Mouse (Mus musculus): ENCODE data around the gene Tsku. TPM values are rescaled to one million over a fixed set of nuclear protein-coding genes. Genes with fewer than 3 reads are reported as not detected.

Tsku gene
- polyA plus RNA-seq, 1 experiment, result 55.0 TPM

DNA sequence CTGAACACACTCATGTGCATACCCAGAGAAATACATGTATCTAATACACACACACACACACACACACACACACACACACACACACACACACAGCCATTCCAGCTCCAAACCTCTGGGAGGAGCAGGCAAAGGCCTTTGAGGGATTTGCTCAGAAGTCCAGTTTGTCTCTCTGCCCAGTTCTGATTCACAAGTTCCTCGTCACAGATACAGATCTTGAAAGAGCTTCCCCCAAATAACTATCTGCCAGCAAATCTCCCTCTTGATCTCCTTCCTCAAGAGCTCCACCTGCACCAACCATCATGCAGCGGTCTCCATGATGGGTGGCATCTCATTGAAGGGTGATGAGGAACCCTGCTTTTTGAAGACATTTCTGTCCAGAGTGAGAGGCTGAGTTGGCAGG lies 29.4 kb upstream of the Tsku start:
- Histone ChIP-seq H3K36me3 (ENCODE audit: control insufficient read depth, insufficient read depth, low read length) (no peaks in the 10 kb centered on the region), H3K4me3 (ENCODE audit: low read depth, low read length) (no peak overlapping the region), H3K27me3 (ENCODE audit: control insufficient read depth, insufficient read depth, low read length) (no peaks in the 10 kb centered on the region), H3K4me1 (ENCODE audit: control insufficient read depth, insufficient read depth, insufficient read length, low read length) (peaks cover 27% of the 10 kb centered on the region), H3K27ac (ENCODE audit: insufficient read depth, low read depth, low read length) (no peak overlapping the region)
- no peak for TF ChIP-seq POLR2A (IDR thresholded peaks at IDR 0.05; ENCODE audit: low read depth, low read length)
- 73% methylated on average over 2 of the region's 2 CpGs for WGBS

DNA sequence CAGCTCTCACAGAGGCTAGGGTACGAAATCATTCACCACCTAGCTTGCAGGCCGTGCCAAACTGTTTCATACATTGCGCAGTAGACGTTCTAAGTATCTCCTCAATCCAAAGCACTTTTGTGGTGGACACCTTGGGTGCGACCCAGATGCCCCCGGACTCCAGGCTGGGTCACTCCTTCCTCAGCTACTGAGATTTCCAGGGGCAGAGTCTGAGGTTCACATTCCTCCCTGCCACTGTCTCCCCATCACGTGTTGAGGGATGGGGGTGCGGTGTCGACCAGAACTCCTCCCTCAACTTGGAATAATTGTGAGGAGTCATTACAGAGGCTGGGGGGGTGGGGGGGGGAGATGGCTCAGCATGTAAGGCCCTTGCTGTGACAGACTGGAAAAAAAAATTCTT lies 28.5 kb upstream of the Tsku start:
- H3K27ac ChIP-seq (ENCODE audit: insufficient read depth, low read depth, low read length), result no peak overlapping the region
- no peaks in the 10 kb centered on the region for H3K27me3 ChIP-seq (ENCODE audit: control insufficient read depth, insufficient read depth, low read length)
- H3K36me3 ChIP-seq (ENCODE audit: control insufficient read depth, insufficient read depth, low read length), result no peaks in the 10 kb centered on the region
- peaks cover 32% of the 10 kb centered on the region for H3K4me1 ChIP-seq (ENCODE audit: control insufficient read depth, insufficient read depth, insufficient read length, low read length)
- TF ChIP-seq CTCF (IDR thresholded peaks at IDR 0.05; ENCODE audit: extremely low read depth, insufficient read length, insufficient replicate concordance, low read depth, low read length) (no peak), POLR2A (IDR thresholded peaks at IDR 0.05; ENCODE audit: low read depth, low read length) (no peak)
- 85% methylated on average over 9 of the region's 9 CpGs for WGBS
- no peak overlapping the region for H3K4me3 ChIP-seq (ENCODE audit: low read depth, low read length)

DNA sequence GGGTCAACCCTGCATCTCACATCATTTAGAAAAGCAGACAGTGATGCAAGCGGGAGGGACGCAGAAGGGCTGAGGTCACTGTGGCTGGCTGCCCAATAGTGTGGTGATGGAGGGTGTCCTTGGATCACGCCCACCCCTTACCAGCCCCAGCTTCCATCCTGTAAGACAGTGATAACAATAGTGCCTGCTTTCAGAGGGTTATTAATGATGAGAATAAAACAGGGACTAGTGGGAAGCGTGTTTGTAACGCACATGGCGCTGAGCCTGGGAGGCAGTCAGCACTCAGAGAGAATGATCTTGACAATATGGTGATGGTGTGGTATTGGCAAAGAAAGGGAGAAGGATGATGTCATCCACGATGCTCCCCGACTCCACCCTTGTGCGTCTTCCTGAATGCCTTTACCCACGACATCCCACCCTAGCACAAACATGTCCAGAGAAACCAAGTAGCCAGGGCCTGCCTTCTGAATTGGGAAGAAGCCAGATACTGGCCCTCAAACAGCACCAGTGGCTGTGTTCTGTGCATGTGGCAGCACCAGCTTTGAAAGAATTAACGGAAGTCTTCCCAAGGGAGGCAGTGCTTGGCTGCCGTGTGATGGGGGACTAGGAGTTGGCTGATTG lies 27.9 kb upstream of the Tsku start:
- H3K27ac ChIP-seq (ENCODE audit: insufficient read depth, low read depth, low read length), result no peak overlapping the region
- H3K27me3 ChIP-seq (ENCODE audit: control insufficient read depth, insufficient read depth, low read length), result no peaks in the 10 kb centered on the region
- TF ChIP-seq CTCF (IDR thresholded peaks at IDR 0.05; ENCODE audit: extremely low read depth, insufficient read length, insufficient replicate concordance, low read depth, low read length), result no peak
- no peak for TF ChIP-seq POLR2A (IDR thresholded peaks at IDR 0.05; ENCODE audit: low read depth, low read length)
- no peaks in the 10 kb centered on the region for H3K36me3 ChIP-seq (ENCODE audit: control insufficient read depth, insufficient read depth, low read length)
- peaks cover 37% of the 10 kb centered on the region for H3K4me1 ChIP-seq (ENCODE audit: control insufficient read depth, insufficient read depth, insufficient read length, low read length)
- no peak overlapping the region for H3K4me3 ChIP-seq (ENCODE audit: low read depth, low read length)
- 85% methylated on average over 12 of the region's 12 CpGs for WGBS

DNA sequence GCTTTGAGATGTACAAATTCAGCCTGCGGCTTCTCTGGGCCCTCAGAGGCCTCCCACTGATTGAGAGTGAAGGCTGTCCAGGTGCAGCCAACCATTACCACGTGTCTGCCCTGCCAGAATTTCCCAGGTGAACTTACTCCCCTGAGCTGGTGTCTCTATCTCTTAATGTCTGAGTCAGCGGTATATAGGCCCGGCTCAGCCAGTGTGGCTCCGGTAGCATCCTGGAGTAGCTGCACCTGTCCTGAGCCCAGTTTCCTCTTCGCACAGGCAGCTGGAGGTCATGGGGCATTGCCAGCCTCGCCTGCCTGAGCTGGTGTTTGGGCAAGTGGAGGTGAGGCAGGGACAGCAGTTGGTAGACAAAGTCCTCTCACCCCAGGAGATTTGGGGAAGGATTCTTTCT lies 26.1 kb upstream of the Tsku start:
- no peak overlapping the region for H3K4me3 ChIP-seq (ENCODE audit: low read depth, low read length)
- TF ChIP-seq POLR2A (IDR thresholded peaks at IDR 0.05; ENCODE audit: low read depth, low read length) (no peak), CTCF (IDR thresholded peaks at IDR 0.05; ENCODE audit: extremely low read depth, insufficient read length, insufficient replicate concordance, low read depth, low read length) (no peak)
- H3K36me3 ChIP-seq (ENCODE audit: control insufficient read depth, insufficient read depth, low read length), result no peaks in the 10 kb centered on the region
- H3K27me3 ChIP-seq (ENCODE audit: control insufficient read depth, insufficient read depth, low read length), result no peaks in the 10 kb centered on the region
- 33% methylated on average over 7 of the region's 7 CpGs for WGBS
- H3K27ac ChIP-seq (ENCODE audit: insufficient read depth, low read depth, low read length), result peak overlapping the region; percentile 72
- H3K4me1 ChIP-seq (ENCODE audit: control insufficient read depth, insufficient read depth, insufficient read length, low read length), result peaks cover 47% of the 10 kb centered on the region

DNA sequence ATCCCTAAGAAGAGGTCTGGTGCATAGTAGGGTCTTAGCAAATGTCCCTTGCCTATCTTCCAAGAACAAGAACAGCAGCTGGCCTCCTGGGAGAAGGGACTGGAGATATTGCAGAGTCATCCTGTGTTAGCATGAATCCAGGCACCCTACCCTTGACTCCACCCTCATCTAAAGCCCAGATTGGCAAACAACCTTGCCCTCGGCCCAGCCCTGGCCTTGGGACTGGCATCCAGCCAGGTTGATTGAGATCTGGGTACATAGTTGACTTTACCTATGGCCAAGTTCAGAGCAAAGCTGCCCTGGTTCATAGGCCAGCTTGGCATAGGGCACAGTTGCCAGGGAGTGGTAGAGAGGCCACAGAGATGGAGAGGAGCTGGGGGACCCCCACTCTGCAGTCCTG lies 24.0 kb upstream of the Tsku start:
- no peaks in the 10 kb centered on the region for H3K36me3 ChIP-seq (ENCODE audit: control insufficient read depth, insufficient read depth, low read length)
- WGBS, result 20% methylated on average over 1 of the region's 1 CpGs
- peaks cover 60% of the 10 kb centered on the region for H3K4me1 ChIP-seq (ENCODE audit: control insufficient read depth, insufficient read depth, insufficient read length, low read length)
- no peaks in the 10 kb centered on the region for H3K27me3 ChIP-seq (ENCODE audit: control insufficient read depth, insufficient read depth, low read length)
- peak; percentile 27; the same call in 1 of the 2 replicates for TF ChIP-seq POLR2A (IDR thresholded peaks at IDR 0.05; ENCODE audit: low read depth, low read length)
- TF ChIP-seq CTCF (IDR thresholded peaks at IDR 0.05; ENCODE audit: extremely low read depth, insufficient read length, insufficient replicate concordance, low read depth, low read length), result no peak
- H3K4me3 ChIP-seq (ENCODE audit: low read depth, low read length), result no peak overlapping the region
- H3K27ac ChIP-seq (ENCODE audit: insufficient read depth, low read depth, low read length), result peak overlapping the region; percentile 89

DNA sequence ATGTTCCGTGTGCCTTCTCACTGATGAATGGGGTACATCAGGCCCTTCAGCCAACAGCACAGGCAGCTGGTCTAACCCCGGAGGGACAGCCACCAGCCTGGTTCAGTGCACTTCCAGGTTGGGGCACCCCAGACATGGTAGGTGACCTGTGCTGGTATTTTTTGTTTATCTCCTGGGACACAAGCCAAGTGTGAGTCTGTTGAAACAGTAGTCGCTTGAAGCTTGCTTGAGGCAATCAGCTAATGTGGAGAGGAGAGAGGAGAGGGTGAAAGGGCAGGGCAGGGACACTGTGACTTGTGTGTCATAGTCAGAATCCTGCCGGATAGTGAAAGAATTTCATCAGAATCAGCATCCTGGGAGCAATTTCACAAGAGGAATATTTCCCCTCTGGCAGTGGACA lies 22.2 kb upstream of the Tsku start:
- Histone ChIP-seq H3K4me1 (ENCODE audit: control insufficient read depth, insufficient read depth, insufficient read length, low read length) (peaks cover 71% of the 10 kb centered on the region), H3K36me3 (ENCODE audit: control insufficient read depth, insufficient read depth, low read length) (no peaks in the 10 kb centered on the region), H3K4me3 (ENCODE audit: low read depth, low read length) (no peak overlapping the region), H3K27ac (ENCODE audit: insufficient read depth, low read depth, low read length) (peak overlapping the region; percentile 71), H3K27me3 (ENCODE audit: control insufficient read depth, insufficient read depth, low read length) (no peaks in the 10 kb centered on the region)
- WGBS, result 18% methylated on average over 4 of the region's 4 CpGs
- no peak for TF ChIP-seq CTCF (IDR thresholded peaks at IDR 0.05; ENCODE audit: extremely low read depth, insufficient read length, insufficient replicate concordance, low read depth, low read length)
- TF ChIP-seq POLR2A (IDR thresholded peaks at IDR 0.05; ENCODE audit: low read depth, low read length), result no peak

DNA sequence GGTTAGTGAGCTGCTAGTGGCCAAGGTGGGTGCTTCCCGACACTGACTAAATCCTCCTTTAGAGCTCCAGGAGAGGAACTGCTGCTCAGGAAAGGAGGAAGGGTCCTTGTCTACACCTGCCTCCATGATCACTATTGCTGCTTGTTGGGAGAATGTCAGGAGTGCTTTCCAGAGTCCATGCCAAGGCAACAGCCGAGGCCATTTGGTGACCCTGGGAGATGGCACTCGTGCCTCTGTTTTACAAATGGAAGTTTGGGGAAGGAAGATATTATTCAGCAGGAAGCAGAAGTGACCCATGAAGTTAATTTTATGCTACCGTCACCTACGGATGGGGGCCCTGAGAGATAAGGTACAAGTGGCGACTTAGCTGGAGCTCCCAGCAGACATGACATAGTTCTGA lies 21.7 kb upstream of the Tsku start:
- WGBS, result 50% methylated on average over 6 of the region's 6 CpGs
- TF ChIP-seq CTCF (IDR thresholded peaks at IDR 0.05; ENCODE audit: extremely low read depth, insufficient read length, insufficient replicate concordance, low read depth, low read length) (no peak), POLR2A (IDR thresholded peaks at IDR 0.05; ENCODE audit: low read depth, low read length) (no peak)
- H3K36me3 ChIP-seq (ENCODE audit: control insufficient read depth, insufficient read depth, low read length), result no peaks in the 10 kb centered on the region
- peaks cover 74% of the 10 kb centered on the region for H3K4me1 ChIP-seq (ENCODE audit: control insufficient read depth, insufficient read depth, insufficient read length, low read length)
- H3K4me3 ChIP-seq (ENCODE audit: low read depth, low read length), result no peak overlapping the region
- no peaks in the 10 kb centered on the region for H3K27me3 ChIP-seq (ENCODE audit: control insufficient read depth, insufficient read depth, low read length)
- H3K27ac ChIP-seq (ENCODE audit: insufficient read depth, low read depth, low read length), result peak overlapping the region; percentile 71; the same call in 1 of the 2 replicates

Data from small intestine, adult 2 months (tissue).